Mouse (Mus musculus): ENCODE results near the gene Selp.

Selp gene

DNA sequence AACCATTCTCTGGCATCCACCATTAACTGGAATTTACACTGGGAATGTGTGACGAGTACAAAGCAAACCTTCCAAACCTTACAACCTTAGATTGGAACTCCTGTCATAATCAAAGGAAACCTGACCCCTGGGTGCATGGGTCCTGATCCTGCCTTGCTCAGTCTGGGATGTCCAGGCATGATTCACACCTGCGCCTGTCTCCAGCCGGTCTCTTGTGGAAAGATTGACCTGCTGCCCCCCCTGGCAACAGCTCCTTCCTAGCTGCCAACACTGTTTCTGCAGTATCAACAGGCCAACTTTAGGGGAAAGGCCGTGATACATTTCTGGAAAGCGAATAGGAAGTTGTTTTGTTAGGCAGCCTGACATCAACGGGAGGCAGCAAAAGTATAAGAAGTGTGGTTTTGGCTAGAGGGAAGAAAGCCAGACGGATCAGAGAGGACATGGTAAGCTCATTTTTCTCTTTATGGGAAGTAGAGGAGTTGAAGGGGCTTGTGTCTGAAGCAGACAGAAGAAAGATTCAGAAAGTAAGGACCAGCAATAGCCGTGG is at the start of gene Selp:
Gene Selp, plus strand, starts transcription at position 318 of the 547 bp plus-strand sequence.
- in situ Hi-C loops (cut with MboI; ENCODE audit: low pct_unique_long_range_greater_than_20kb in 1 of 2, low sequenced_read_pairs in 2 of 2, unreplicated experiment in 1 of 2): no loop called here

DNA sequence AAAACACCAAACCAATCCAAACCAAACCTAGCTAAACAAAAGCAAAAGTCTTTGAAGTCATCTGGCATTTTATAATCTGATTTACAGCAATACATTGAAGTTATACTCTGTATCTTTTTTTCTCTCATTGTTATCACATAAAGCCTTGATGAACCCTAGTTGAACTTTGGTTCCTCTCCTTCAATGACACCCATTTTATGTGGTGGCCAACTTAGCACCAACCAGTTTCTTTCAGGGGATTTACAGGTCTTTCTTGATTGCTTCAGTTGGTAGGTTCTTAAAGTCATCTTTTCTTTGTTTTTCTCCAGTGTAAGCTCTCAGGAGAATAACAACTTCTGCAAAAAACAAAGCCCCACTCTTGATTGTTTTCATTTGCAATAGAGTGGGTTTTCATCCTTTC is 45.8 kb upstream of the Selp start:
- in situ Hi-C loops (cut with MboI; ENCODE audit: low pct_unique_long_range_greater_than_20kb in 1 of 2, low sequenced_read_pairs in 2 of 2, unreplicated experiment in 1 of 2): no loop called here

DNA sequence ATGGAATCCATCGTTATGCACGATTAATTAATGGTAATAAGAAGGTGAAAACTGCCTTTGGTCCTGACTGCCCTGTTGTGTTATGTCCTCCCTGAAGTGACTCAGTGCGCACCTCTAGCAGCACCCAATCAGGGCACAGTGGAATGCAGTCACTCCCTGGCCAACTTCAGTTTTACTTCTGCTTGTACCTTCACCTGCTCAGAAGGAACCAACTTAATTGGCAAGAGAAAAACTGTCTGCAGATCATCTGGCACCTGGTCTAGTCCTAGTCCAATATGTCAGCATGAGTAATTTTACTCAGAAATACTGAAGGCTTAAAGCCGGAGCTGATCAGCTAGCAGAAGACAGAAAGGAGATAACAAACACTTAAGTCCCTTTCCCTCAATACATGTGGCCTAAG is 44.6 kb upstream of the Selp start:
- in situ Hi-C loops (cut with MboI; ENCODE audit: low pct_unique_long_range_greater_than_20kb in 1 of 2, low sequenced_read_pairs in 2 of 2, unreplicated experiment in 1 of 2): no loop called here

DNA sequence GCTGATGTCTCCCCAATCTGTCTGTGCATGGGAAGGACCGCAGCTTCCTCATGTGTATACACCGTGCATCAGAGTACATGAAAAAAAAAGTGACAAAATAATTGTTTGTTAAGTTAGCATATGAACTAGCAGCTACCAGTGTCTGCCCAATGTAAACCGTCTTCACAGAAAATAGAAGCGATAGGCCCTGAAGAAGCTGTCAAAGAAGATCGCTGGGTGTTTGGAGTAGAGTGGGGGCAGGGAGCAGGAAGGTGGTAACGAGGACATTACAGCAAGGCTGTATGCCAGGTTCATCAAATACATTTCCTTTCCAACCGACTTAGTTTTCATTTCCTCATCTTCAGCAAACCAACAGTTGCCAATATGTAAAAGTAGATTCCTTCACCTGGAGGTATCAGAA is 44.0 kb upstream of the Selp start:
- in situ Hi-C loops (cut with MboI; ENCODE audit: low pct_unique_long_range_greater_than_20kb in 1 of 2, low sequenced_read_pairs in 2 of 2, unreplicated experiment in 1 of 2): no loop called here

DNA sequence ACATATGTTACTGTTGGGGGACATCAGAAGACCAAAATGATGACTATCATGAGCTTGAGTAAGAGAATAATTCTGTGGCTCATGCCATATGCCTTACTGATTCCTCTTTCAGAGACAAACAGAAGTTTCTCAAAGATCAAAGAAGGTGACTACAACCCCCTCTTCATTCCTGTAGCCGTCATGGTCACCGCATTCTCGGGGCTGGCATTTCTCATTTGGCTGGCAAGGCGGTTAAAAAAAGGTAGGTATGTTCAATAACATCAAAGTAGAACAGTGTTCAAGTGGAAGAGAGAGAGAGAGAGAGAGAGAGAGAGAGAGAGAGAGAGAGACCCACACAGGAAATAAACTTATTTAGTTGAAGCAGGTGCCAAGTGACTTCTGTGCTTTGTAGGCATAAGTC is 43.1 kb upstream of the Selp start:
- in situ Hi-C loops (cut with MboI; ENCODE audit: low pct_unique_long_range_greater_than_20kb in 1 of 2, low sequenced_read_pairs in 2 of 2, unreplicated experiment in 1 of 2): no loop called here

DNA sequence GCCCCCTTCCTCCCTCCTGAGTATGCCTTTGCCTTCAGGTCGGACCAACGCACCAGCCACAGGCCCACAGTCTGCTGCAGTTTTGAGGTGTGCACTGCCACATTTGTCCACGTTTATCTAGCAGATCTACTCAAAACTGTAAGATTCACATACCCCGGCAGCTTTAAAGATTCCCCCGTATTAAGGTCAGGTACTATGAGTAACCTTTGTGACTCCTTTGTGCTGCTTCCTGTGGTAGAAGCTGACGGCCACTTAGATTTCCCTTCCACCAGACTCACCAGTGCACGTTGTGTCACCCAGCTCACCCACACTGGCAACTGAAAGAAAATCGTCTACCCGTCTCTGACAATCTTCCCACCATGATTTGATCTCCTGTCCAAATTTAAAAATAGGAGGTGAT is 42.0 kb upstream of the Selp start:
- in situ Hi-C loops (cut with MboI; ENCODE audit: low pct_unique_long_range_greater_than_20kb in 1 of 2, low sequenced_read_pairs in 2 of 2, unreplicated experiment in 1 of 2): no loop called here

DNA sequence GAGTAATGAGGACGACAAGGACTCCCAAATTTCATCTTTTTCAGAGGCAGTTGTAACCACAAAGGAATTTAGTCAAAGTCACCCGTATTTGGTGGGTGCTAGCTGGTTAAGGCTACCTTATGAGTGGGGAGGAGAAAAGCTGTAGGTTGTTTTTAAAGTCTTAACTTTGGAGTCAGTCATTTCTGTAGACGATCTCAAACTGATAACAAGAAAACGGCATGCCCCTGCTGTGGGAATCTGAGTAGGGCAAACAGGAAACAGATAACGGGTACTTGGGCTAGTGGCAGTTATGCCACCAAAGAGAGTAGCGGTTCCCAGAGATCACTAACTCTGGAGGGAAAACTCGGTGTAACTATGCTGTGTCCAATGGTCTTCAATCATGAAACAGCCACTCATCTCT is 41.3 kb upstream of the Selp start:
- in situ Hi-C loops (cut with MboI; ENCODE audit: low pct_unique_long_range_greater_than_20kb in 1 of 2, low sequenced_read_pairs in 2 of 2, unreplicated experiment in 1 of 2): no loop called here

DNA sequence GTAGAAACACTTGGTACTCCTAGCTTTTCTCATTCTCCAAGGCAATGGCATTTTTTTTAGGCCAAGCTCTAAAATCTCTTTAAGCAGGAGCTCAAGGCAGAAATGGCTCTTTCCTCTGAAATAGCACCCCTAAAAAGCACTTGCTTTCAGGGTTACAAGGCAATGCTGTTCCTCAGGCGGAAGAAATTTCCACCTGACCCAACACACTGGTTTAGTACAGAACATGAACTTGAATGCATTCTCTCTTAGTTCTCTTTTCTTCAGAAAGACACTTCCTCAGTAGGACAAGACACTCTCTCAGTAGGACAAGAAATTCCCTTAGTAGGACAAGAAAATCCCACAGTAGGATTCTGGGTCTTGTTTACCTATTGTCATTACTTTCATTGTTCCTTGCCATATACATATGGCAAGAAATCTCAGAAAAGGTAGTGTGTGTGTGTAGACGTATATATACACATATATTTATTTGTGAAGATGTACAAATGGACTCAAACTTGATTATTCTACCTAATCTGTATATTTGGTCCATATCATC is 40.4 kb upstream of the Selp start:
- in situ Hi-C loops (cut with MboI; ENCODE audit: low pct_unique_long_range_greater_than_20kb in 1 of 2, low sequenced_read_pairs in 2 of 2, unreplicated experiment in 1 of 2): no loop called here

DNA sequence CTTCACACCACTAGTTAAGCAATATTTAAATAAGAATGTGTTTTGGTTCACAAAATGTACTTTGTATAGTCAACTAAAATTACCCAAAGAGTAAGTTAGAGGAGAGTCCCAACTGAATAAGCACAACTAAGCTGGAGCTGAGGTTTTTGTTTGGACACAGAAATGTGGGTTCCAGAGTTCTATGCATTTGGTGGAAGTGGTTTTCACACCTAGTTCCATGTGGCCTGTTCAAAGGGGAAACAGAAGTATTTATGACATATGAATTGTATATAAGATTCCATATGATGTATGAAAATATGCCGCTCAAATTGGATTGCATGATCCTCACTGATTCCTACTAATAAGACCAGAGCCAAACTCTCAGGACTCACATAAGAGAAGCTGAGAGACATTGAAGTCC is 39.6 kb upstream of the Selp start:
- in situ Hi-C loops (cut with MboI; ENCODE audit: low pct_unique_long_range_greater_than_20kb in 1 of 2, low sequenced_read_pairs in 2 of 2, unreplicated experiment in 1 of 2): no loop called here

DNA sequence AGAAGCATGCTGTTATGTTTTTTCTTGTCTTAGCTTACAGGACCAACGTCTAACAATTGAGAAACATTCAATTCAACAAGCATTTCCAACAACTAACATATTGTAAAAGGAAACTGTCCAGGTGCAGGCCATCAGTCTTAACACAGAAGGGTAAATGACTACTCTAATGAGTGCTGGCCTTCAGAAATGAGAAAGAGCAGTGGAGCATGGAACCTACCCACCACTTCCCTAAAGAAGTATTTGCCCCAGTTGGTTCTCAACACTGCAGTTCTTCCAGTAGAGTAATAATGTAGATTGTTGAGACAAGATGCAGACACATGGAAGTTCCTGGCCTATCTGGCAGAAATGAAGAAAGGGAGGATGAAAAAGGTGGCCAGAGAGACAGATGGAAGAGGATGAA is 38.6 kb upstream of the Selp start:
- in situ Hi-C loops (cut with MboI; ENCODE audit: low pct_unique_long_range_greater_than_20kb in 1 of 2, low sequenced_read_pairs in 2 of 2, unreplicated experiment in 1 of 2): no loop called here

DNA sequence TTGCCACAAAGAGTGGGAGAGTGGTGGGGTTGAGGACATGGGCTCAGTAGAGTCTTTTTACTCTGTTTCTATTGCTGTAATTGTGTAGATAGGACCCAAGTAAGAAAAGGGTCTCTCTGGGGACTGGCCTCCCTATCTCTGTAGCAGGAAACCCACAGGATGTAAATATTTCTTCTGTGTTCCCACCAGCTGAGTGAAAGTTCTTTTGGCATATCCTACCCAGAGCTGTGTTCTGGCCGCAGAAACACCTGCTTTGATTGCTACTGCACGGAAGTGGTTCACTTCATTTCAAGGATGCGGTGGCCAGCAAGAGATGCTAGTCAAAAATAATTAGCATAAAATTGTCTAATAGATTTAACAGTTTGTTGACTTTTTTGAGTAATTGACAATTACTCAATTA is 38.0 kb upstream of the Selp start:
- in situ Hi-C loops (cut with MboI; ENCODE audit: low pct_unique_long_range_greater_than_20kb in 1 of 2, low sequenced_read_pairs in 2 of 2, unreplicated experiment in 1 of 2): no loop called here

DNA sequence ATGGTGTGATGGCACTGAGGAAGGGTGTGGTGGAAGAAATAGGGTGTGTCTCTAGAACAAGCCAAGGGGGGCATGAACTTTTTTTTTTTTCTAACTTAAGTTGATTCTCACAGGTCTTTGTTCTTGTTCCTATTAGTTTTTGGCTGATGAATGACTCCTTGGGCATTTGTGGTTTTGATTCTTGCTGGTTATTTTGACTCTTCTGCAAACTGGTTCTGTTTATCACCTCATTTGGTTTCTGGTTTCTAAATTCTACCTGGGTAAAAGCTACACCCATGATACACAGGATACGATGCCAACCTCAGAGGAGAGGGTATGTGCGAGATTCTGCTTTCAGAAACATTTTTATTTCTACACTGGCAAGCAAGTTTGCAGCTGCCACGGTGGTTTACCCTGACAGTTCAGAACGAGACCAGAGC is 36.7 kb upstream of the Selp start:
- in situ Hi-C loops (cut with MboI; ENCODE audit: low pct_unique_long_range_greater_than_20kb in 1 of 2, low sequenced_read_pairs in 2 of 2, unreplicated experiment in 1 of 2): no loop called here

DNA sequence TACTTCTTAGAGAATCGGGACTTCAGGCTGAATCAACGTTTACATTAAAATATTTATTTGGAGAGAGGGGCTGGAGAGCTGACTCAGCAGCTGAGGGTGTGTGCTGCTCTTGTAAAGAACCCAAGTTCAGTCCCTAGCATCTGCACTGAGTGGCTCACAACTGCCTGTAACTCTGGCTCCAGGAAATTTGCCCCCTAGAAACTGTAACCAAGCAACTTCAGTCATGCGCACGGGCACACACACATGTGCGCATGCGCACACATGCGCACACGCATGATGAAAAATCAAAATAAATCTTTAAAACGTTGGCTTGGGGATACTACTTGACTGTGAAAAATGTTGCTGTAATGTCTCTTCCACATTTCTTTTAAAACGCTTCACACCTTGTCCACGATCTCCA is 36.0 kb upstream of the Selp start:
- in situ Hi-C loops (cut with MboI; ENCODE audit: low pct_unique_long_range_greater_than_20kb in 1 of 2, low sequenced_read_pairs in 2 of 2, unreplicated experiment in 1 of 2): no loop called here

DNA sequence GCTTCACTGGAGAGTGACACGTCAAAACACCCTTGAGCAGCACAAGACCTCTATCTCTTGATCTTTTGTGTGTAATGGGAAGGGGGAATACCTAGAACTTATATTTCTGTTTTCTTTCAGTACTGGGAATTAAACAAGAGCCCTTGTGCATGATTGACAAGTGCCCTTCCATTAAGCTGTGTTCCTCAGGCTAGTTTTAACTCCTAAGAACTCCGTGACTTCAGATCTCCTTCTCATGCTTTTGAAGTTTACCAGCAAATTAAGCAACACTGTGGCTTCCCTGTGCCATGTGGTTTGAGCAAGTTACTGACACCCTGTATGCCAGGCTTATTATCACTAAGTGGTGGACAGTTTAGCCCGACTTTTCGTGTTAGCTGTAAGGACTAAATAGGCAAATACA is 32.0 kb upstream of the Selp start:
- in situ Hi-C loops (cut with MboI; ENCODE audit: low pct_unique_long_range_greater_than_20kb in 1 of 2, low sequenced_read_pairs in 2 of 2, unreplicated experiment in 1 of 2): no loop called here

DNA sequence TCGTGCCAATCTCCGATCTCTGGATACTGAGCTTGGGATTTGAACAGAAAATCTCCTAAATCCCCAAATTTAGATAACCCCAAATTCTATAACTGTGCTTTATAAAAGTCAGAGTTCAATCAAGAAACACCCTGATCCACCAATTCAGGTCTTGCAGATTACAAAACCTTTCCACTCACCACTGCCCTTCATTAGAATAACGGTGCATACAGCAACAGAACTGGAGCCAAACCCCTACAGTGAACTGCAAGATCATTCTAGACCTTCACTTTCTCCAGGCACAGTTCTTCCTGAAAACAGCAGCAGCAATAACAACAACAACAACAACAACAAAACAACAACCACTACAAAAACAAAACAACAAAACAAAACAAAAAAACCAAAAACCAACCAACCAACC is 28.3 kb upstream of the Selp start:
- in situ Hi-C loops (cut with MboI; ENCODE audit: low pct_unique_long_range_greater_than_20kb in 1 of 2, low sequenced_read_pairs in 2 of 2, unreplicated experiment in 1 of 2): no loop called here

DNA sequence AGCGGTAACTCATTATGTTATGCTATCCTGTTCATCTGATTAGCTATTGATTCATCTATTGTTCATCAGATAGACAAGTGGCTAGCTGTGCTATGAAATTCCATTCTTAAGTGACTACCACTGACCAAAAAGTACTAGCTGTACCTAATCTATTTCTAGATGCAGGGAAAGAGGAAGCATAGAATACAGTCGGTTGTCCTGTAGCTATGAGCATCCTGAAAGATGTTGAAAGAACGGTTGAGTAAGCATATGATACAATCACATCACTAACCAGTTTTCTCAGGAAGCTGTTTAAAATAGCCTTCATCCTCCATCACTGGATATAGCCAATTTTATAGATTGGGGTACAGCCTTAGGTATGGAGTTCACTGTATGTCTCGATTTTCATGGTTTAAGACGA is 27.2 kb upstream of the Selp start:
- in situ Hi-C loops (cut with MboI; ENCODE audit: low pct_unique_long_range_greater_than_20kb in 1 of 2, low sequenced_read_pairs in 2 of 2, unreplicated experiment in 1 of 2): no loop called here

DNA sequence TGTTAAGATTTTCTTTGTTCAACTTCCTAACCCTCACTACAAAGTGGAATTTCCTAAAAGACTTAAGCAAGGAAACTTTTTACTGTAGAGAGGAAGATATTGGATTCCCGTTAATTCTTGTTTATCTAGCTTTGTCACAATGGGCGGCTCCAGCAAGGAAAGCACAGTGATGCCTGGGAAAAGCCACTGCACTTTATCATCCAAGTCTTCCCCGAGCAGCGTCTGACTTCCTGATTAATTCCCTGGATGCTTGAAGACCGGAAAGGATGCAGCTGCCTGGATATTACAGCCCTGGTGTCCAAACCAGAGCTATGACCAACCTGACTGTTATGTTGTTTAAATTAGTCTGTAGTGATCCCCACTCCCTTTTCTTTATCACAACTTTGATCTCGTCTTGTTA is 18.3 kb upstream of the Selp start:
- in situ Hi-C loops (cut with MboI; ENCODE audit: low pct_unique_long_range_greater_than_20kb in 1 of 2, low sequenced_read_pairs in 2 of 2, unreplicated experiment in 1 of 2): no loop called here

DNA sequence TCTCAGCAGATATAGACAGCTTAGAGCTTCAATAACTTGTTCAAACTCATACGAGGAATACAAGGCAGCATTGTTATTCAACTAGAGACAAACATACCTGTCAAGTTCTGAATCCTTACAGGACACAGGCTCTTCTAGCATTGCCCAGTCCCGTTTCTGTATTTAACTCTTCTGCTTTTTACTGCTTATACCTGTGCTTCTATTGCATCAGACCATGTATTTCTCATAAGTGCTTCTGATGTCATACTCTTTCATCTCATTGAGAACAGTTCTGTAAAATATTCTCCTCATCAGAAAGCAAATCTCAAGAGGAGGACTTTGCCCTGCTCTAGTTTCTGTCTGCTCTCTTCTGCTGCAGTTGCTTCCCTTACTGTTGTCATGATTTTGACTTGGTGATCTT is 17.2 kb upstream of the Selp start:
- in situ Hi-C loops (cut with MboI; ENCODE audit: low pct_unique_long_range_greater_than_20kb in 1 of 2, low sequenced_read_pairs in 2 of 2, unreplicated experiment in 1 of 2): no loop called here

DNA sequence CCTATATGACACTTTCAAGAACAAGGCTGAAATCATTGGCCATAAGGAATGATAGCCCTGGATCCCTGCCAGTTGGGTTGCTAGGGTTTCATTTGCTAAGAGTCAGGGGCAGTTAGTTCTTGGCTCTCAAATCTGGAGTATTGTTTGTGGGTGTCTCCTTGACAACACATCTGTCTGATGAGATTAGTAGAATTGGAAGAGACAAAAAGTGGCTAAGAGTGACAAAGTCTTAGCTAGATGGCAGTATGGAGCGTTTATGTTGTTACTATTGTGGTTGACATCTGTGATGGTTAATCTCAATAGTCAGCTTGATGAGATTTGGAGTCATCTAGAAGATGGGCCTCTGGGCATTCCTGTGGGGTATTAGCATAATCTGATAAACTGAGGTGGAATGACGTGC is 16.7 kb upstream of the Selp start:
- in situ Hi-C loops (cut with MboI; ENCODE audit: low pct_unique_long_range_greater_than_20kb in 1 of 2, low sequenced_read_pairs in 2 of 2, unreplicated experiment in 1 of 2): no loop called here

DNA sequence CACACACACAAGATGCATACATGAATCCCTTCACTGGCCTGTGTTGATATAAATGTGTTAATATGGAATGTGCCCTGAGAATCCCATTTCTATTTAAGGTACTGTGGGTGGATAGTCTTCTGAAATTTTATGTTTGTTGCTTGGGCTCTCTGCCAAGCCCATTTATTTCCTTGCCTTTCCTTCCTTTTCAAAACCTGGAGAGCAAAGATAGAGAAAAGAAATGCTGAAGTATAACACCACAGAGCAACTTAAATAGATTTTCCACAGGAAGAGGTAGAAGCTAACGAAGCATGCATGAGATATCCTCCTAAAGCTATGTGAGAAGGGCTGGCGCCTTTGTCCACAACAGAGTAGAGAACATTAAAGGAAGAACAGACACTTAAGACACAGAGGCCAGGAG is 5.3 kb upstream of the Selp start:
- in situ Hi-C loops (cut with MboI; ENCODE audit: low pct_unique_long_range_greater_than_20kb in 1 of 2, low sequenced_read_pairs in 2 of 2, unreplicated experiment in 1 of 2): no loop called here

Data from mouse embryonic stem cell (cell line).